Mouse (Mus musculus): ENCODE results near the gene Fndc9. TPM values are rescaled to one million over a fixed set of nuclear protein-coding genes. Genes with fewer than 3 reads are reported as not detected.

The Fndc9 gene
- total RNA-seq (2022) = not detected

GRCm38 (mm10) chr11:46235334-46235733 is at the start of gene Fndc9:
Fndc9 (plus strand) TSS chr11:46235531.
- DNase-seq (ENCODE audit: low spot score) = no peak

DNA sequence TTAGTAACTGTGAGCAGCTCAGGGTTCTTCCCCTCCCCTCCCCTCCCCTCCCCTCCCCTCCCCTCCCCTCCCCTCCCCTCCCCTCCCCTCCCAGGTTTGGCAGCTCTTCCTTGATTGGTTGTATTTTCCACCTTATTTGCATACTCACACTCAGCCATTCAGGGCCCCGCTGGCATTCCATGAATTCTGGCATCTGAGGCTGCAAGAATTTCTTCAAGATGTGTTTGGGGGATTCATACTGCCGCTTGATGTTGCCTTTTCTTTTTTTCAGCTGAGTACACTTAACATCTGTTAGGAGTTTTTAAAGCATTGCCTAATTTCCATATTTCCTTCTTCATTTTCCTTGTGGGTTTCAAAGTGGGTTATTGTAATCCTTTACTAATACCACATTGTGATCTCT is 47.0 kb upstream of the Fndc9 start:
- DNase-seq (ENCODE audit: low spot score) = no peak

GRCm38 (mm10) chr11:46194175-46194574 is 41.2 kb upstream of the Fndc9 start:
- no peak for DNase-seq (ENCODE audit: low spot score)

GRCm38 (mm10) chr11:46200664-46201063 is 34.7 kb upstream of the Fndc9 start:
- DNase-seq (ENCODE audit: low spot score) = no peak

DNA sequence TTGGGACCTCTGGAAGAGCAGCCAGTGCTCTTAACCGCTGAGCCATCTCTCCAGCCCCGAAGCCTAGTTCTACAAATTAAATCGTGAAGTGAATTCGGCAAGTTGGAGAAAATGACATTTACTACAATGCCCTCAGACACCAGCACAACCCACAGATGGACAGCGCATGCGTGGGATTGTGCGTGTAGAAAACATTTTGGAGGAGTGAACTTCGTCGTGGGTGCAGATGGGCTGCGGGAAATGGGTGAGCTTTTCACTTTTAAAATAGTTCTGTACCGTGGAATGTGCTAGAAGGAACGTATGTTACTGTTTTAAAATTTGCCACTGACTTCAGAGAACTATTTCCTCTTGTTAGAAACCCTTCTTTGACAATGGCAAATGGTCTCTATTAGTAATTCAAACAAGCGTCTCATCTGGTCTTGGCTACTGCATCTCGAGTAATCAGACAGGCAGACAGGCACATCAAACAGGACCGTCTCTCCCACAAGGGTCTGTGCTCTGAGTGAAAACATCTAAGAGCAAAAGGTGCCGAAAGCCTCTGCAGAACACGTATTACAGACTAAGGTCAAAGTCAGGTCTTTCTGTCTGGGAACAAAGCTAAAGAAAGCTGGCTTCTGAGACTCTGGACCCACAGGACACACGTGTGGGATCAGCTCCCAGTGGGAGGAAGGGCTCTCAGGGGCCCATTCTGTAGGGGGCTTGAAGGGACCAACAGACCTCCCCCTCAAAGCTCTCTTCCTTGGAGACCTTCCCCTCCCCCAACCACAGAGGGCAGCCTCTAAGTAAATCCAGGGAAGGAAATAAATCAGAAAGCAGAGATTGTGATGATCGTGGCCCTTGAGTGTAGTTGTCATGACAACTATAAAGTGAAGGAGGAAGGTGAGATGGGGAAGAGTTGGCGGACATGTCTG is 33.4 kb upstream of the Fndc9 start:
- no peak for DNase-seq (ENCODE audit: low spot score)

- no peak for DNase-seq (ENCODE audit: low spot score)
Observed at GRCm38 (mm10) chr11:46202547-46202887, 32.8 kb upstream of the Fndc9 start.

DNA sequence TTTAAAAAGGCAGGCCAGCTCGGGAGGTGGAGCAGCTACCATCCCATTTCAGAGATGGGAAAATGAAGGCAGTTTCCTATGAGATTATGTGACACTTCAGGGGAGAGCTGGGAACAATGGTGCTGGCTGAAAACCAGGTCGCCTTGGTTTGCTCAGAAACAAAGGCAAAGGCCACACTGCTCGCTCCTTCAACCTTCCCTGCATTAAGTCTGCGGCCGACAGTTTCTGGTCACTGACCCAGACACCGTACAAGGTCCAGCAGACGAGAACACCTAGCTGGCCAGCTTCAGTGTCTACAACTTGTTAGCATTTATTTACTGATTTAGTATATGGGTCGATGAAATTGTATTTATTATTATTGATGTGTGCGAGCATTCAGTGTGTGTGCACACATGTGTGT is 30.5 kb upstream of the Fndc9 start:
- DNase-seq (ENCODE audit: low spot score) = no peak

DNA sequence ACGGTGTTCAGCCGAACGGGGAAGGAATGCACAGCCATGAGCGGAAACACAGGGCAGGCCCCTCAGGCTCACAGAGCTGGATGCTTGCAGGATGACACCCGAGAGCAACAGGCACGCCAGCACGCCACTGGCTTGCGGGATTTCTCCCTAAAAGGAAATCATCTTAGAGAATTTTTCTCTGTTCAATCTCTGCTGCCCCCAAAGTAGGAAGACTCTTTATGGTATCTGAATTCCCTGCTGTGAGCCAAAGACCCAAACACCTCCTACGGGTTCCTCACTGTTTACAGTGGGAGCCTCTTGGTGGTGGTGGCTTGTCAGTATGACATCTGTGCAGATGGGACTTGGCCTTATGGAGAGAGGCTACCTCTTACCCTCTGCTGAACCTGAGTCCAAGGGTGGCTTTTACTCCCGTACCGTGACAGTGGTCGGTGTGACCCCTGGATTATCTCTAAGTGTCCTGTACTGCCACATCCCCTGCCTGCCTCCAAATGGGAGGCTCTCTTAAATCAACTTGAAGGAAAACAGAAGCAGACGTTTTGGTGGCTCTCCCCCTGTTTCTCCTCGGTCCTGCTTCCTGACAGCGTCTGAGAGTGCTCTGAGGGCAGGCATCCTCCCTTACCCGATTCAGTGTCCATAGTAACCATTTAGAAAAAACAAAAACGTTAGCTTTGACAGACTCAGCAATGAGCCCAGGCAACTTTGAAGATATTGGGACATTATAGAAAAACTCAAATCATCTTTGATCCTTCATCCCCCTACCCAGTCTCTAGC is 29.5 kb upstream of the Fndc9 start:
- no peak for DNase-seq (ENCODE audit: low spot score)

- no peak for DNase-seq (ENCODE audit: low spot score)
Observed at GRCm38 (mm10) chr11:46209884-46210283, 25.4 kb upstream of the Fndc9 start.

DNA sequence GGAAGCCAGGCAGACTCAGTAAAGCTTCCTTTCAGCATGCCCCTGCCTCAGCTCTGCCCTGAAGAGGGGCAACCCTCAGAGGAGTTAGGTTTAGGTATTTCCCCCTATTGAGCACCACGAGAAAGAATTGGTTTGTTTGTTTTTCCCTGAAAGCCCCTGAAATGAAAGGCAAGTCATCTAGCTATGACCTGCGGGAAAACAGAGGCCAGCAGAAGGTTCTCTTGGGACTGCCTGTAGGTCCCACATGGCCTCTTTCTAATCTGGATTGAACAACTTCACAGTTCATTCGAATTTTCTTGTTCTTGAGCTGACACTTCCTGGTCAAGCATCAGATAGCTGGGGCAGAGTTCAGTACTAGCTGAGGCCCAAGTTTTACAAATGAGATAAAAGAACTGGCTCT is 23.5 kb upstream of the Fndc9 start:
- no peak for DNase-seq (ENCODE audit: low spot score)

DNA sequence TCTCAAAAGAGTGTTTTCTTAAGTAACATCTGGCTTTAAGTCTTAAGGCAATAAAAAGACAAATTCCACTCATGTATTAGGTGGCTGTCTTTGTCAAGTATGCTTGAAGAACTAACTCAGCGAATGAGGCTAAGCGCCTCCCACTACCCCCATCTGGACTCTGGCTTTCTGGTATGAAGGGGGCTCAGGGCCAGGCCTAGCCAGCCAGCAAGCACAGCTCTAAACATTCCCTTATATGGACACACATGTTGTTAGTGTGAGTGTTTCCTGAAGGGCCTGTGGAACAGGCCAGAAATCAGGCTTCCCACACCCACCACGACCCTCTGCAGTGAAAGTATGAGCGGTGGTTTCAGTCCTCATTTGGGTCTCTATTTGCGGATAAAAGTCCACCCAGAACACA is 21.5 kb upstream of the Fndc9 start:
- DNase-seq (ENCODE audit: low spot score) = no peak

DNA sequence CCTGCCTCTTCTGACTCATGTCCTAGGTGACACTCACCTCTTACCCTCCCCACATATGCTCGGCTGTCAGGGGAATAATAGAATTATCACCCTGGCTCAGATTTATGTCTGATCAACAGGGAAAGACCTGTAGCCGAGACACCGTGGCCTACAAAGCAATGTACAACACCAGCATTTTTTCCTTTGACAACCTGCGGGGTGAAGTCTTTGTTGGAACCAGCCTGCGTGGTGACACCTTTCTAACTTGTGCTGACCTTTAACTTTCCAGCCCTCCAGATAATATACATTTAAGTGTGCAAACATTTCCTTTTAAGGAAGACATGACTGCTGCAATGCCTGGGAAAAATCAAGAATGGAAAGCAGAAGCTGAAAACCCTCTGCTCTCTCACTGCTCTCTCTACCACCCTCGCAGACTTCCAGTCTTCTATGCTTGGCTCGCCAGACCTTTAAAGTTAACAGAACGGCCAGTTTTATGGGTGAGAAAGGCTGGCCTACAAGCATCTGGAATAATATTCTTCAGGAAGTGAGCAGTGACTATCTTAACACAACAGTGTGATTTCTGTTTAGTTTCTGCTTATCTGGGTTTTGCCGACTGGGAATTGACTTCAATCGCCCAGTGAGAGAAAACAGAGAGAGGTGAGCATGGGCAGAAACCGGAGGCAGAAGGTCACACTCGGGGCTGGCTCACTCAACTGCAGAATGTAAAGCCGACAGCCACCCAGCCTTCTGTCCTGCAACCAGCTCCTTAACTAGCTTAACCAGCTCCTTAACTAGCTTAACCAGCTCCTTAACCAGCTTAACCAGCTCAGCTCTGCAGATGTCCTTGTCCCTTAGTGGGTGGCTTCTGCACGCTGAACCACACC is 20.7 kb upstream of the Fndc9 start:
- no peak for DNase-seq (ENCODE audit: low spot score)

DNA sequence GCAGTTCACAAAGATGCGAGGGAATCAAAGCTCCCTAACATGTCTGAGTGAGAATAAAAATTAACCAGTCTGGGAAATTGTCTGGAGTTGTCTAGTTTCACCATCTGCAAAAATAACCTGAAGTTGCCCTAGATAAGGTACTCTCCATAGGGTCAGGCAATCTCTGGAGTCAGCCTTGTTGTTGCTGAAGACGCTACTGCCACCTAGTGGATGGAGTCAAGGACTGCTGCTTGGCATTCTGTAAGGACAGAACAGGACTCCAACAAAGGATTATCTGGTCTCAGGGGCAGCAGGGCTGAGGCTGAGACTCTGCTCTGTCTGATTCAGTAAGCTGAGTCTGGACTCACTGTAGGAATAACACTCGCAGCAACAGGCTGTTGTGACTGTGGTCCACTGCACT is 20.0 kb upstream of the Fndc9 start:
- peak; percentile 59 for DNase-seq (ENCODE audit: low spot score)

GRCm38 (mm10) chr11:46216669-46217068 is 18.7 kb upstream of the Fndc9 start:
- no peak for DNase-seq (ENCODE audit: low spot score)

DNA sequence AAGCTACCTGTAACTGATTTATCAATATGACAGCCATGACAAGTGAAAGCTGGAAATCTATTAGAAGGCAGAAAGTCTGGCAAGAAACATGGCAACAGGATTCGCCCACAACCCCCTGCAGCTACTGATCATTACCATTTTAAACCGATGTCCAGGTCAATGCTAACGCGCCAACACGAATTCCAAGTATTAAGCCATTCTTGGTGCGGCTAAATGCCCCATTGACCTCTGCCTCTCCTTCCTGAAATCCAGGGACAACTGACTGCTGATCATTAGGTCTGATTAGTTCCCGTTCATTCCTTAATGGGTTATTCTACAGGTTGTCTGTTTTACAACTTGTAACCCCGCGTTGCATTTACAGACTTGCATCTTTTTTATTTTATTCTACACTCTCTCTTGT is 17.6 kb upstream of the Fndc9 start:
- no peak for DNase-seq (ENCODE audit: low spot score)

DNA sequence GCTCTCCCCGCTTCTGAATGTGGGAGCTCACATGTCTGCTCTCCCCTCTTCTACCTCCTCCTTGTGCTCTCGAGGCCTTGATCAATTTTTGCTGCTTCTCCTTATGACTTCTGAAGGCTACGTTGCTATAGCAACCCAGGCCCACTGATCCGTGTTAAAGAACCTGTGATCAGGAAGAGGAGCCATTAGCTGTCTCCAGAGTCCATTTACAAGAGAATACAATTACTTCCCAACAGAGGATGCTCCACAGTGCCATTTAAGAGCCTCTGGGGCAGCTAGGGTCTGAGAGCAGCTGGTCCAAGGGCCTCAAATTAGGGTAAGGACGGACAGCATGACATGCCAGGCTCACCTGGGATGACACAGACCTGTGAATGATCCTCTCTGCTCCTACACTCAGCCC is 16.7 kb upstream of the Fndc9 start:
- no peak for DNase-seq (ENCODE audit: low spot score)

DNA sequence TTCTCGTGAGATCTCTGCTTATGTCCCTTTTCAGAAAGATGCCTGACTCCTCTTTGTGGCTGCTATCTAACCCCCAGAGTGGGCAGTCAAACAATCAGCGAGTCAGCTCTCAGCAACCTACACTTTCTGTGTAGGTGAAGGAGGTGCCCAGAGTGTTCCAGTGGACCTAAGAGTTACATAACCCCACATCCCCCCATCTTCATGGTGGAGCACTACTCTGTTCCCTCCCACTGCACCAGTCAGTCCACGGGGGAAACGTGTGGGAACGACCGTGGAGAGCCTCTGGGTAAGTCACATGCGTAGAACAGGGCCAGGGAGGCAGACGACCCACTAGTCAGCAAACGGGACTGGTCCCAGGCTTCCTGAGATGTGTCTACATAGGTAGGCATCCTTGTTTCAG is 16.0 kb upstream of the Fndc9 start:
- no peak for DNase-seq (ENCODE audit: low spot score)

DNA sequence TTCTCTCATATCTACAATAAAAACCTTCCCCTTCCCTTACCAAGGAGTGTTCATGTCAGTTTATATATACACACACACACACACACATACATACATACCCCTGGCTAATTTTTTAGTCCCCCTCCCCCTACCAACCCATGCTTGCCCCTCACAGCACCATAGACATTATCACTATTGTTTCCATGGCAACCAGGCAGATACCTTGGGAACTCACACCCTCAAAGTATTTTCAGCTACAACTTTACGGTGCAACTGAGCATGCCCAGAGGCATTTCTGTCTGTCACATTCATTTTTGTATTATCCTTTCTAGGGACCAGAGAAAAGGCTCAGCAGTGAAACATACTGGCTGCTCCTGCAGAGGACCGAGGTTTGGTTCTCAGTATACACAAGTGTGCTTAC is 15.1 kb upstream of the Fndc9 start:
- no peak for DNase-seq (ENCODE audit: low spot score)

DNA sequence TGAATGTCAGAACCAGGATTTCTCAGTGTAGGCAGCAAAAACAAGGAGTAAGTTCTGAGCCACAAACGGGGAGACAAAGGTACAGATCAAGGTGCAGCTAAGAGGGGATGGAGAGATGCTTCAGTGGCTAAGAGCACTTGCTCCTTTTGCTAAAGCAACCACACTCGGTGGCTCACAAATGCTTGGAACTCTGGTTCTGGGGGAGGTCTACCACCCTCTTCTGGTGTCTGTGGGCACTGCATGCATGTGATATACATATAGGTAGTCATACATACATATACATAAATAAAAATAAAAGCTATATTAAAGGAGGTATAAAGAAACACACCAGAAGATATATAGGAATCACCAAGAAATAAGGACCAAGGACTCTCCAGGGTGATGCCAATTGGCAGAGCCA is 11.8 kb upstream of the Fndc9 start:
- no peak for DNase-seq (ENCODE audit: low spot score)

DNA sequence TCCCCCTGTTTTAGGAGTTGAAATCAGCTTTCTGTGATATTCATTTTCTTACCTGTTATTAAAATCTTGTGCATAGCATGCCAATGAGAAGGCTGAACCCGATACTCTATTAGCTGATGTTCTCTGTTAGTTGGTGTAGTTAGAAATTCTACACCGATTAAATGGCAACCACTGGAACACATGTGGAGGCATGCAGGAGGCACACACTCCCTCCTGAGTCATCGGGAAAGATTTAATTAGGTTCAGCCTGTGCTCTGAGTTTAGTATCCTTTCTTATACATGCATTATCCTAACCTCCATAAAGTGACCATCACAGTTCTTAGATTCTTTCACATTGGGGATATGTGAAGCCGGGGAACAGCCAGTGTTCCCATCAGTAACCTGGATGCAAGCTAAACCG is 10.0 kb upstream of the Fndc9 start:
- no peak for DNase-seq (ENCODE audit: low spot score)

GRCm38 (mm10) chr11:46230184-46230583 is 5.1 kb upstream of the Fndc9 start:
- DNase-seq (ENCODE audit: low spot score) = no peak

DNA sequence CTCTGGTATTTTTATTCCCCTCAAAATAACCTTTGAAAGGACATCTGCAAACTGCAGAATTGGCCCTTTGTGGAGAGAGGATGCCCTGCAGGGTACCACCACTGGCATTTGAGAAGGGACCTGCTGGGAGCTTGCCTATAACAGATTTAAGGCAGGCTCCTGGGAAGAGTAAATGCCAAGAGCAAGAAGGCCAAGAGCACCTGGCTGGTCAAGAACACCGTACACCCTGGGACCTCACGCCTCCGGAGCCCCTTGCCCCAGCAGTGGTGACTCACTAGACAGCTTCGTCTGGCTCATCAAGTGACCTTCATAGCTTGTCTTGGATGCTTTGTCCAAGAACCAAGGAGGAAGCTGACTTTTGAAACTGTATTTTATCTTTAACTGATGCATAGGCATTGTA is 2.5 kb upstream of the Fndc9 start:
- no peak for DNase-seq (ENCODE audit: low spot score)
